Mouse (Mus musculus) testis, adult 2 months (tissue): Measurements from ENCODE around the gene Ldlrad3.

Source experiments
- CTCF ChIP-seq: fragments of 200-500 bp; IDR thresholded peaks from 2 replicates; pipeline ENCODE4 v1.5.1; 2012; ENCODE audit warnings: low read depth, mild to moderate bottlenecking, inconsistent platforms, low read length, moderate library complexity; ENCODE audit not compliant: control insufficient read depth, insufficient read depth, insufficient replicate concordance
- POLR2A ChIP-seq: fragments of 200-500 bp; IDR thresholded peaks from 2 replicates; pipeline ENCODE4 v1.6.1; 2012; ENCODE audit warnings: low read depth, mild to moderate bottlenecking, inconsistent platforms, low read length, moderate library complexity; ENCODE audit not compliant: control insufficient read depth

- TF ChIP-seq POLR2A (no peak), CTCF (no peak)
These were observed 55.9 kb downstream of the Ldlrad3 start for GRCm38 (mm10) chr2:102130198-102130845.
